Mouse (Mus musculus) forebrain, embryonic 14.5 days (tissue): ENCODE measurements around the gene Efcab6. TPM values are rescaled to one million over a fixed set of nuclear protein-coding genes. Genes with fewer than 3 reads are reported as not detected.

Experiments
- ATAC-seq: fragments of 200-750 bp; cut with Nextera tagmentation; 2 replicates; pipeline ENCODE4 v1.8.0; 2017; ENCODE audit warnings: mild to moderate bottlenecking, moderate library complexity
- DNase-seq: peaks from one replicate; pipeline ENCODE4 v3.0.0-alpha.2; 2015; ENCODE audit warnings: low spot score
- H3K27ac ChIP-seq: fragments of 300-500 bp; sonication (generic); 2 replicates; pipeline ENCODE4 v1.5.1; 2014; ENCODE audit warnings: low read depth, mild to moderate bottlenecking, control low read depth, low read length, moderate library complexity
- H3K27me3 ChIP-seq: fragments of 300-500 bp; sonication (generic); replicated peaks from 2 replicates; pipeline ENCODE4 v1.6.1; 2014; ENCODE audit warnings: low read length, control low read depth, mixed read lengths; ENCODE audit not compliant: control insufficient read depth, insufficient read depth
- H3K36me3 ChIP-seq: fragments of 300-500 bp; sonication (generic); 2 replicates; pipeline ENCODE4 v1.6.1; 2014; ENCODE audit warnings: low read length, control low read depth; ENCODE audit not compliant: control insufficient read depth, insufficient read depth
- H3K4me1 ChIP-seq: fragments of 300-500 bp; sonication (generic); 2 replicates; pipeline ENCODE4 v1.6.1; 2014; ENCODE audit warnings: antibody characterized with exemption, low read length, control low read depth; ENCODE audit not compliant: control insufficient read depth, insufficient read depth
- H3K4me2 ChIP-seq: fragments of 300-500 bp; sonication (generic); 2 replicates; pipeline ENCODE4 v1.6.1; 2014; ENCODE audit warnings: mild to moderate bottlenecking, control low read depth, low read length
- H3K4me3 ChIP-seq: fragments of 300-500 bp; sonication (generic); 2 replicates; pipeline ENCODE4 v1.5.1; 2014; ENCODE audit warnings: low read depth, low read length, control low read depth
- H3K9ac ChIP-seq: fragments of 300-500 bp; sonication (generic); 2 replicates; pipeline ENCODE4 v1.6.1; 2014; ENCODE audit warnings: mild to moderate bottlenecking, low read length, control low read depth, moderate library complexity
- H3K9me3 ChIP-seq: fragments of 300-500 bp; sonication (generic); replicated peaks from 2 replicates; pipeline ENCODE4 v1.6.1; 2016; ENCODE audit warnings: low read length, control low read depth, mixed read lengths; ENCODE audit not compliant: control insufficient read depth
- WGBS: fragments of 180-500 bp; shearing (Covaris S2); extraction: QIAGEN DNeasy Blood & Tissue Kit; methylation state at CpG from one replicate; pipeline ENCODE4 v1.1.7; 2014; 5-methylcytosine and 5-hydroxymethylcytosine counted together
- polyA plus RNA-seq: library from polyadenylated mRNA; unstranded; fragments of >200 nt; fragmentation: Nextera tagmentation; extraction: Ambion mirVana; gene quantifications from 2 replicates; pipeline ENCODE4 v1.2.1, GENCODE M21; 2014

The Efcab6 gene
- polyA plus RNA-seq, 1 experiment from 2014 or later: 2.1 TPM

DNA sequence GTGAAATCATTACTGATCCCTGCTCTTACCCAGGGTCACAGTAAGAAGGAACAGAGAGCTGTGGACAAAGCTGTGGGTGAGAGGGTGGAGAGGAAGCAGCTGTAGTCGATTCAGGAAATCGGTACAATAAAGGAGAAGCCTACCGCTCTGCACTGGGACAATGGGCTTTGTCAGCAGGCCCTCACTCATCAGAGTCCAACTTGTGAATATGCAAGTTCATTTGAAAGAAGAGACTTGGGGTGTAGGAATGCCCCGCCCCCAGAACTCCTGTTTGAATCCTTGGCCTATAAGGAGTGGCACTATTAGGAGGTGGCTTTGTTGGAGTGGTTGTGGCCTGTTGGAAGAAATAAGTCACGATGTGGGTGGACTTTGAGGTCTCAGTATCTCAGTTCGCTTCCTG lies 86.3 kb downstream of the Efcab6 start:
- no peak for DNase-seq
- Histone ChIP-seq H3K4me1 (no peaks in the 10 kb centered on the region), H3K27me3 (no peaks in the 10 kb centered on the region), H3K4me2 (no peak overlapping the region), H3K4me3 (no peak overlapping the region), H3K36me3 (no peaks in the 10 kb centered on the region), H3K27ac (no peak overlapping the region), H3K9me3 (no peaks in the 10 kb centered on the region), H3K9ac (no peak overlapping the region)
- 59% methylated on average over 6 of the region's 6 CpGs for WGBS
- no peak for ATAC-seq

GRCm38 (mm10) chr15:83977108-83977507 lies 88.1 kb downstream of the Efcab6 start:
- H3K4me3 ChIP-seq: no peak overlapping the region
- ATAC-seq: no peak
- no peaks in the 10 kb centered on the region for H3K4me1 ChIP-seq
- no peak overlapping the region for H3K9ac ChIP-seq
- H3K27me3 ChIP-seq: no peaks in the 10 kb centered on the region
- H3K36me3 ChIP-seq: no peaks in the 10 kb centered on the region
- no peak for DNase-seq
- WGBS: 40% methylated on average over 5 of the region's 5 CpGs
- no peak overlapping the region for H3K27ac ChIP-seq
- no peaks in the 10 kb centered on the region for H3K9me3 ChIP-seq
- no peak overlapping the region for H3K4me2 ChIP-seq

DNA sequence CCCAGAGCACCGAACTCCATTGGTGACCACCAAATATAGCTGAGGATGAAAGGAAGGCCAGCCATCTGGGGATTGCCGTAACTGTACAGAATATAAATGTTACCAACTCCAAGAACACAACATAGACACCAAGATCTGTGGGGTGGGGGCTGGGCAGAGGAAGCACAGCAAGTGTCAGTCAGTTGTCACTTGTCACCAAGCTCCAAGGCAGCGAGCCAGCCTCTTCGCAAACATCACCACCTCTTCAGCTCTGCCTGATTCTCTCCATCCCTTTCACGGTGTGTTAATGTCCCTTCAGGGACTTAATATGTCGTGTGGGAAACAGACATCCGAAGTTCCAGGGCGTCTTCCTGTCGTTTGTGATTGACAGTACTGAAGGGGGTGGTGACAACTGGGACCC lies 93.0 kb downstream of the Efcab6 start:
- Histone ChIP-seq H3K36me3 (no peaks in the 10 kb centered on the region), H3K9me3 (no peaks in the 10 kb centered on the region), H3K27me3 (no peaks in the 10 kb centered on the region), H3K4me2 (no peak overlapping the region), H3K4me3 (no peak overlapping the region), H3K4me1 (no peaks in the 10 kb centered on the region; the same call in 1 of the 2 replicates), H3K27ac (peak overlapping the region; percentile 48; the same call in 1 of the 2 replicates), H3K9ac (no peak overlapping the region)
- peak; percentile 58 for DNase-seq
- no peak for ATAC-seq
- 67% methylated on average over 9 of the region's 9 CpGs for WGBS

DNA sequence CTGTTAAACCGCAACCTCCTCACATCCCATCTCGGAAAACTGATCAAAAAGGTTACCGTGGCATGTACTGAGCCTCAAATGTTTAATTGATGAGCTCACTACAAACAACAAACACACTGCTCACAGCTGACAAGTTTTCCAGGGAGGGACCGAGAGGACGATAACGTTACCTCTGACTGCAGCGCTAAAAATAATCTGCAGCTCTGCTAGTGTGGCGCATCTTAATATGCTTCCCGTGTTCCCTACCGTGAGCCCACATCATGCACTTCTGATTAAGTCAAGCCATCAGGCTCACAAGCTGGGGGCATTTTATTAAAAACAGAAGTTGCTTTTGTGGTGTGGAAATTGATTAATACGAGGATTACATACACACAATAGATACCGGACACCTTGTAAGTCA lies 97.4 kb downstream of the Efcab6 start:
- no peak for ATAC-seq
- H3K27ac ChIP-seq: no peak overlapping the region
- no peaks in the 10 kb centered on the region for H3K9me3 ChIP-seq
- H3K9ac ChIP-seq: no peak overlapping the region
- H3K4me2 ChIP-seq: no peak overlapping the region
- peaks cover under 1% of the 10 kb centered on the region; the same call in 1 of the 2 replicates for H3K4me1 ChIP-seq
- WGBS: 74% methylated on average over 12 of the region's 12 CpGs
- H3K36me3 ChIP-seq: no peaks in the 10 kb centered on the region
- no peak overlapping the region for H3K4me3 ChIP-seq
- no peak for DNase-seq
- no peaks in the 10 kb centered on the region for H3K27me3 ChIP-seq

GRCm38 (mm10) chr15:83965126-83965525 lies 100.1 kb downstream of the Efcab6 start:
- 79% methylated on average over 8 of the region's 8 CpGs for WGBS
- 0 out of 2 replicates have a peak, but pooled peaks cover 2% of the 10 kb centered on the region for H3K4me1 ChIP-seq
- no peak overlapping the region for H3K4me2 ChIP-seq
- no peak for ATAC-seq
- H3K4me3 ChIP-seq: no peak overlapping the region
- no peak overlapping the region for H3K9ac ChIP-seq
- no peak for DNase-seq
- no peak overlapping the region for H3K27ac ChIP-seq
- H3K36me3 ChIP-seq: no peaks in the 10 kb centered on the region
- no peaks in the 10 kb centered on the region for H3K9me3 ChIP-seq
- no peaks in the 10 kb centered on the region for H3K27me3 ChIP-seq

DNA sequence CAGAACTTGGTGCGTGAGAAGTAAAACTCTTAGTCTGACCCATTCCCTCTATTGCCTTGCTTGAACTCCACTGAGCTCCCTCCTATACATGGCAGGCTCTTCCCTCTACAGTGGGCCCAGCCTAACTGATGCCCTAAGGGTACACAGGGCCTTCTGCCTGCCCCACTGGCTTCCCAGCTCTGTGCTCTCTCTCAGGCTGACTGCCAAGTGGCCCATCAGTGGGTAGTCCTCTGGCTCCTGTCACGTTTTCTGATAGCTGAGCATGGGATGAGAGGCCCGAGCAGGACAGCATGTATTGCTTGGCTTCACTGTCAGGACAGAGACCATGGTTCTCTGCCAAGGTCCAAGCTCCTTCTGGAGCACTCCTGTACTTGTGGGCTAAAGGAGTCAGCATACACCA lies 106.8 kb downstream of the Efcab6 start:
- Histone ChIP-seq H3K4me1 (0 out of 2 replicates have a peak, but pooled peaks cover 2% of the 10 kb centered on the region), H3K4me3 (no peak overlapping the region), H3K27ac (no peak overlapping the region), H3K36me3 (no peaks in the 10 kb centered on the region), H3K9ac (no peak overlapping the region), H3K27me3 (no peaks in the 10 kb centered on the region), H3K4me2 (no peak overlapping the region), H3K9me3 (no peaks in the 10 kb centered on the region)
- DNase-seq: no peak
- 71% methylated on average over 3 of the region's 3 CpGs for WGBS
- ATAC-seq: no peak

DNA sequence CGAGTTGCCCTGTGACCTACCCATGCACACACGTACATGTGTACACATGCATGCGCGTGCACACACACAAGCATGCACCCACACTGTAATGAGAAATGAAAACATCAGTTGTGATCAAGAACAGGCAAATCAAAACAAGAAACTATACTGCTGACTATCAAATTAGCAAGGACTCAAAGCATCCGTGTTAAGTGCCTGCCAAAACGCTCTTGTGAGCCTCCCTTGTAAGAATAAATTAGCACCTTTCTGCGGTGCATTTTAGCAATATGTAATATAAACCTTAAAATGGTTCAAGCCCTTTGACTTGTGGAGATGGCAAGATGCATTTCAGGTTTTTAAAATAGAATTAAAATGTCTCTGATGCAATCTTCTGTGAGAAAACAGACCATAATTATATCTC lies 108.2 kb downstream of the Efcab6 start:
- Histone ChIP-seq H3K27me3 (no peaks in the 10 kb centered on the region), H3K4me1 (no peaks in the 10 kb centered on the region), H3K4me3 (no peak overlapping the region), H3K4me2 (no peak overlapping the region), H3K9ac (no peak overlapping the region), H3K9me3 (no peaks in the 10 kb centered on the region), H3K36me3 (no peaks in the 10 kb centered on the region), H3K27ac (0 out of 2 replicates have a peak overlapping the region, but pooled peaks have one; percentile 18)
- ATAC-seq: no peak
- peak; percentile 61 for DNase-seq
- WGBS: 66% methylated on average over 7 of the region's 7 CpGs

- H3K9ac ChIP-seq: no peak overlapping the region
- DNase-seq: no peak
- H3K36me3 ChIP-seq: no peaks in the 10 kb centered on the region
- H3K9me3 ChIP-seq: no peaks in the 10 kb centered on the region
- H3K4me2 ChIP-seq: no peak overlapping the region
- no peak overlapping the region for H3K27ac ChIP-seq
- H3K4me3 ChIP-seq: no peak overlapping the region
- WGBS: 84% methylated on average over 8 of the region's 8 CpGs
- ATAC-seq: no peak
- no peaks in the 10 kb centered on the region for H3K4me1 ChIP-seq
- H3K27me3 ChIP-seq: no peaks in the 10 kb centered on the region
These were observed 109.1 kb downstream of the Efcab6 start for GRCm38 (mm10) chr15:83955948-83956707.

GRCm38 (mm10) chr15:83949729-83950491 lies 115.3 kb downstream of the Efcab6 start:
- no peak overlapping the region for H3K4me3 ChIP-seq
- WGBS: 68% methylated on average over 16 of the region's 16 CpGs
- H3K4me2 ChIP-seq: no peak overlapping the region
- ATAC-seq (no peak), DNase-seq (no peak)
- H3K9me3 ChIP-seq: no peaks in the 10 kb centered on the region
- no peaks in the 10 kb centered on the region for H3K27me3 ChIP-seq
- H3K27ac ChIP-seq: no peak overlapping the region
- no peak overlapping the region for H3K9ac ChIP-seq
- H3K36me3 ChIP-seq: no peaks in the 10 kb centered on the region
- H3K4me1 ChIP-seq: no peaks in the 10 kb centered on the region
